Mouse (Mus musculus): Measurements from ENCODE around the gene Mrps18a.

The Mrps18a gene

GRCm38 (mm10) chr17:46110402-46111289, at the start of gene Mrps18a:
Gene Mrps18a, plus strand, starts transcription at chr17:46110986.
- DNase-seq (ENCODE audit: low spot score), result peak; percentile 94

GRCm38 (mm10) chr17:46063283-46063973, 47.4 kb upstream of the Mrps18a start:
- DNase-seq (ENCODE audit: low spot score), result peak; percentile 73

- no peak for DNase-seq (ENCODE audit: low spot score)
Measured at GRCm38 (mm10) chr17:46063974-46064312, 46.8 kb upstream of the Mrps18a start.

GRCm38 (mm10) chr17:46070046-46070445, 40.7 kb upstream of the Mrps18a start:
- DNase-seq (ENCODE audit: low spot score), result no peak

GRCm38 (mm10) chr17:46071531-46071930, 39.3 kb upstream of the Mrps18a start:
- no peak for DNase-seq (ENCODE audit: low spot score)

- DNase-seq (ENCODE audit: low spot score), result peak; percentile 27
Measured at GRCm38 (mm10) chr17:46073730-46074301, 37.0 kb upstream of the Mrps18a start.

GRCm38 (mm10) chr17:46074398-46075115, 36.2 kb upstream of the Mrps18a start:
- no peak for DNase-seq (ENCODE audit: low spot score)

GRCm38 (mm10) chr17:46075116-46075485, 35.7 kb upstream of the Mrps18a start:
- DNase-seq (ENCODE audit: low spot score), result peak; percentile 62

GRCm38 (mm10) chr17:46075551-46076259, 35.1 kb upstream of the Mrps18a start:
- DNase-seq (ENCODE audit: low spot score), result no peak

GRCm38 (mm10) chr17:46076260-46076551, 34.6 kb upstream of the Mrps18a start:
- DNase-seq (ENCODE audit: low spot score), result no peak

GRCm38 (mm10) chr17:46077921-46078534, 32.8 kb upstream of the Mrps18a start:
- no peak for DNase-seq (ENCODE audit: low spot score)

GRCm38 (mm10) chr17:46079037-46079436, 31.7 kb upstream of the Mrps18a start:
- no peak for DNase-seq (ENCODE audit: low spot score)

- DNase-seq (ENCODE audit: low spot score), result no peak
Measured at GRCm38 (mm10) chr17:46080388-46080787, 30.4 kb upstream of the Mrps18a start.

GRCm38 (mm10) chr17:46081042-46081441, 29.7 kb upstream of the Mrps18a start:
- no peak for DNase-seq (ENCODE audit: low spot score)

GRCm38 (mm10) chr17:46081657-46082056, 29.1 kb upstream of the Mrps18a start:
- no peak for DNase-seq (ENCODE audit: low spot score)

GRCm38 (mm10) chr17:46083381-46083780, 27.4 kb upstream of the Mrps18a start:
- DNase-seq (ENCODE audit: low spot score), result no peak

GRCm38 (mm10) chr17:46084091-46084501, 26.7 kb upstream of the Mrps18a start:
- no peak for DNase-seq (ENCODE audit: low spot score)

- DNase-seq (ENCODE audit: low spot score), result peak; percentile 82
Measured at GRCm38 (mm10) chr17:46086341-46086870, 24.4 kb upstream of the Mrps18a start.

- no peak for DNase-seq (ENCODE audit: low spot score)
Measured at GRCm38 (mm10) chr17:46091351-46091750, 19.4 kb upstream of the Mrps18a start.

GRCm38 (mm10) chr17:46091899-46092298, 18.9 kb upstream of the Mrps18a start:
- no peak for DNase-seq (ENCODE audit: low spot score)

- DNase-seq (ENCODE audit: low spot score), result no peak
Measured at GRCm38 (mm10) chr17:46098525-46098924, 12.3 kb upstream of the Mrps18a start.
